Mouse (Mus musculus) intestine, embryonic 14.5 days (tissue): Measurements from ENCODE around the gene Palm. TPM values are rescaled to one million over a fixed set of nuclear protein-coding genes. Genes with fewer than 3 reads are reported as not detected.

Source experiments
- ATAC-seq: fragments of 200-750 bp; cut with Nextera tagmentation; replicated peaks from 2 replicates; pipeline ENCODE4 v1.8.0; 2017; ENCODE audit warnings: low read depth, moderate number of reproducible peaks, moderate TSS enrichment, moderate library complexity; ENCODE audit not compliant: low FRiP score, low TSS enrichment
- DNase-seq: peaks from one replicate; pipeline ENCODE4 v3.0.0-alpha.2; 2018; ENCODE audit warnings: low spot score
- H3K27ac ChIP-seq: fragments of 300-500 bp; sonication (generic); 2 replicates; pipeline ENCODE4 v1.5.1; 2014; ENCODE audit warnings: low read depth, mild to moderate bottlenecking, control low read depth
- H3K27me3 ChIP-seq: fragments of 300-500 bp; sonication (generic); replicated peaks from 2 replicates; pipeline ENCODE4 v1.6.1; 2014; ENCODE audit warnings: low read length, control low read depth; ENCODE audit not compliant: control insufficient read depth, insufficient read depth
- H3K36me3 ChIP-seq: fragments of 300-500 bp; sonication (generic); 2 replicates; pipeline ENCODE4 v1.6.1; 2014; ENCODE audit warnings: low read length, control low read depth; ENCODE audit not compliant: control insufficient read depth, insufficient read depth
- H3K4me1 ChIP-seq: fragments of 300-500 bp; sonication (generic); replicated peaks from 2 replicates; pipeline ENCODE4 v1.6.1; 2014; ENCODE audit warnings: low read length, control low read depth, mixed read lengths; ENCODE audit not compliant: control insufficient read depth, insufficient read depth
- H3K4me2 ChIP-seq: fragments of 300-500 bp; sonication (generic); 2 replicates; pipeline ENCODE4 v1.6.1; 2014; ENCODE audit warnings: low read length
- H3K4me3 ChIP-seq: fragments of 300-500 bp; sonication (generic); 2 replicates; pipeline ENCODE4 v1.5.1; 2014; ENCODE audit warnings: low read depth, low read length, control low read depth, mixed read lengths
- H3K9ac ChIP-seq: fragments of 300-500 bp; sonication (generic); 2 replicates; pipeline ENCODE4 v1.6.1; 2014; ENCODE audit warnings: mild to moderate bottlenecking, low read length
- H3K9me3 ChIP-seq: fragments of 300-500 bp; sonication (generic); 2 replicates; pipeline ENCODE4 v1.6.1; 2016; ENCODE audit warnings: low read length, control low read depth; ENCODE audit not compliant: control insufficient read depth
- WGBS: fragments of 180-500 bp; shearing (Covaris S2); extraction: QIAGEN DNeasy Blood & Tissue Kit; methylation state at CpG from one replicate; pipeline ENCODE4 v1.1.7; 2014; 5-methylcytosine and 5-hydroxymethylcytosine counted together
- polyA plus RNA-seq: library from polyadenylated mRNA; unstranded; fragments of >200 nt; fragmentation: Nextera tagmentation; extraction: Ambion mirVana; gene quantifications from 2 replicates; pipeline ENCODE4 v1.2.1, GENCODE M21; 2014

The Palm gene
- polyA plus RNA-seq, 1 experiment from 2014 or later: 66.2 TPM

DNA sequence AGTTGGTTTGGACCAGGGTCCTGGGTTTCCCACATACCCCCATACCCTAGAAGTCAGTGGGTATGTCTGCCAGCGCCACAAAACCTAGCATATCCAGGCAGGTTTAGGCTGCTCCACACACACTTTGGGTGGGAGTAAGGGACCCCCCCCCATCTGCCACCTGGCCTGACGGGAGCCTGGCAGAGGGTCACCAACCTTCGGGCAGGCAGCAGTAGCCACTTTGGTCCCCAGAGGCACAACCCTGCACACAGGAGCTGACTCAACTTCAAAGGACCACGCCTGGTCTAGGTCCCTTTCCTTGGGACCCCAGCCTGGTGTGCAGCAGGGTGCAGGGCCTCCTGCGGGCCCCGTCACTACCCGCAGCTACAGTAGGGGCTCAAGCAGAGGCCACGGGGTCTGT, 26.9 kb downstream of the Palm start:
- H3K9me3 ChIP-seq: no peaks in the 10 kb centered on the region
- ATAC-seq (no peak), DNase-seq (no peak)
- no peak overlapping the region for H3K9ac ChIP-seq
- 69% methylated on average over 8 of the region's 8 CpGs for WGBS
- H3K4me3 ChIP-seq: no peak overlapping the region
- H3K4me1 ChIP-seq: no peaks in the 10 kb centered on the region; the same call in 1 of the 2 replicates
- H3K27ac ChIP-seq: 0 out of 2 replicates have a peak overlapping the region, but pooled peaks have one; percentile 7
- H3K27me3 ChIP-seq: no peaks in the 10 kb centered on the region
- H3K4me2 ChIP-seq: no peak overlapping the region
- H3K36me3 ChIP-seq: peaks cover 22% of the 10 kb centered on the region

DNA sequence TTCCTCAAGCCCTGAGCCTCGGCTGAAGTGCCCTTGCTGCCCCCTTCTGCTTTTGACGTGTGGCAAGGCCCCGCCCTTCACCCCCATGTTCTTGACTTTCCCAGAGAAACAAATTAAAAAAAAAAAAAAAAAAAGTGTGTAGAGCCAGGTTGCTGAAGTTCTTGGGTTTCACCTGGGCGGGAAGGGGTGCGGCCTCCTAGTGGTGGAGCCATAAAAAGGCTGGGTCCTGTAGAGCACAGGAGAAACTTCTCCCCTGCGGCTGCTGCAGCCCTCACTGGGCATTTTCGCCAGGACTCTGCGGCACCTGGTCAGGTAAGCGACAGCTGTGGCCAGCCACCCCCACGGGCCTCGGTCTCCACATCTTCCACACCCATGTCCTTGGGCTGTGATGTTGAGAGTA, 27.4 kb downstream of the Palm start, which contains the start of gene Misp:
Misp (plus strand) TSS at position 208 of the 400 bp plus-strand sequence.
- H3K27me3 ChIP-seq: no peaks in the 10 kb centered on the region
- H3K27ac ChIP-seq: peak within 1 kb of the TSS; percentile 81
- H3K9me3 ChIP-seq: no peaks in the 10 kb centered on the region
- H3K9ac ChIP-seq: no peak within 1 kb of the TSS
- H3K36me3 ChIP-seq: peaks cover 21% of the 10 kb centered on the region
- H3K4me3 ChIP-seq: peak within 1 kb of the TSS; percentile 21; the same call in 1 of the 2 replicates
- WGBS: 57% methylated on average over 11 of the region's 11 CpGs
- H3K4me1 ChIP-seq: no peaks in the 10 kb centered on the region; the same call in 1 of the 2 replicates
- ATAC-seq (no peak), DNase-seq (no peak)
- peak within 1 kb of the TSS; percentile 42 for H3K4me2 ChIP-seq

DNA sequence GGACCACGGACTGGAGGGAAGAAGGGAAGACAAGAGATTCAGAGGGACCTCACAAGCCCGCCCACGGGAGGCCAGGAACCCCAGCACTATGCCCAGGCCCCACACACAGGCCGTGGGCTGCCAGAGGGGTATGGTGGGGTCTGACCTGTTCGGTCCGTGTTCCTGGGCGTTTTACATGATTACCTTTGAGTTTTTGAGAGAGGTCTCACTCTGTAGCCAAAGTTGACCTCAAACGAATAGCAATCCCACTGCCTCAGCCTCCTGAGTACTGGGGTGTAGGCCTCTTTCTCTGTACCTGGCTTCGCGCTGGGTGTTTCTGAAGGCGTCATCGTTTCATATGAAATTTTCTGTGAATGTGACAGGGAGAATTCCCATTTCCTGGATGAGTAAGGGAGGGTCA, 28.4 kb downstream of the Palm start:
- DNase-seq (no peak), ATAC-seq (no peak)
- WGBS: 89% methylated on average over 12 of the region's 12 CpGs
- no peaks in the 10 kb centered on the region for H3K9me3 ChIP-seq
- H3K4me3 ChIP-seq: peak overlapping the region; percentile 21; the same call in 1 of the 2 replicates
- no peaks in the 10 kb centered on the region; the same call in 1 of the 2 replicates for H3K4me1 ChIP-seq
- H3K27me3 ChIP-seq: no peaks in the 10 kb centered on the region
- peaks cover 12% of the 10 kb centered on the region for H3K36me3 ChIP-seq
- peak overlapping the region; percentile 37 for H3K9ac ChIP-seq
- H3K4me2 ChIP-seq: peak overlapping the region; percentile 42
- H3K27ac ChIP-seq: peak overlapping the region; percentile 81

DNA sequence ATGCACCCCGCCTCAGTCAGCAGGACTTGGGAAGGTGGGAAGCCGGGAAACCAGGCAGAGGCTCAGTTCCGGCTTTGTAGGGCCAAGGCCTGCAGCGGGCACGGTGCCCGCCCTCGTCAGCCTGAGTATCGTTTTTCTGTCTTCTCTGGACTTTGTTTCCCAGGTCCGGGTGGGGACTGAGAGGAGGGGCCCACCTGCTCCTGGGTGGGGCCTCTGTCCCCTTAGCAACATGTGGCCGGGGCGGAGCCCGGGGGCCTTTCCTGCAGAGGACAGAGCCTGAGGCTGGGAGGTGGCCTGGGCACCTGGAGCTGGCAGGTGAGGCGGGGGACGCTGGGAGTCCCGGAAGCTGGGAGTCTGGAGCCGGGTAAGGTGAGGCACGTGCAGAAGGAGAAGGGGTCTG, 29.0 kb downstream of the Palm start:
- WGBS: 23% methylated on average over 17 of the region's 17 CpGs
- Histone ChIP-seq H3K9me3 (no peaks in the 10 kb centered on the region), H3K27me3 (no peaks in the 10 kb centered on the region), H3K9ac (peak overlapping the region; percentile 37), H3K4me2 (peak overlapping the region; percentile 42), H3K36me3 (peaks cover 11% of the 10 kb centered on the region), H3K4me1 (no peaks in the 10 kb centered on the region; the same call in 1 of the 2 replicates), H3K4me3 (peak overlapping the region; percentile 21), H3K27ac (peak overlapping the region; percentile 81)
- peak; percentile 66 for ATAC-seq
- peak; percentile 79 for DNase-seq

DNA sequence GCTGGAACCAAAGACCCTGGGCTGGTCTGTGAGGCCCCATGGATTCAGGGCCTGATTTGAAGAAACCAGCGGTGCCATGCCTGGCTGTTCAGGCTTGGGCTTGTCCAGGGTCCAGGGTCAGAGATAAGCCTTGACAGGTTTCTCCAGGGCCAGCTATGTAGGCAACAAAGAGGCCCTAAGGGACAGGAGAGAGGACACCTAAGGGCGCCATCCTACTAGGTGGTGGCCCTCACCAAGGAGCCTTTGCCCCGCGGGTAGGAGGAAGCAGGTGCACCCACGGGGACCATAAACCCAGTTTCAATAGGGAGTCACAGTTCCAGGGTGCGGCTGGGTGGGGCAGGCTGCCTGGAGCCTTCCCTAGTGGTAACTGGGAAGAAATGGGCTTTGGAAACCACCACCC, 29.6 kb downstream of the Palm start:
- Histone ChIP-seq H3K27ac (peak overlapping the region; percentile 81), H3K9me3 (no peaks in the 10 kb centered on the region), H3K27me3 (no peaks in the 10 kb centered on the region), H3K4me2 (peak overlapping the region; percentile 42), H3K4me3 (peak overlapping the region; percentile 21), H3K9ac (peak overlapping the region; percentile 37), H3K36me3 (peaks cover 11% of the 10 kb centered on the region), H3K4me1 (no peaks in the 10 kb centered on the region; the same call in 1 of the 2 replicates)
- 61% methylated on average over 6 of the region's 6 CpGs for WGBS
- ATAC-seq (peak; percentile 20), DNase-seq (peak; percentile 70)

DNA sequence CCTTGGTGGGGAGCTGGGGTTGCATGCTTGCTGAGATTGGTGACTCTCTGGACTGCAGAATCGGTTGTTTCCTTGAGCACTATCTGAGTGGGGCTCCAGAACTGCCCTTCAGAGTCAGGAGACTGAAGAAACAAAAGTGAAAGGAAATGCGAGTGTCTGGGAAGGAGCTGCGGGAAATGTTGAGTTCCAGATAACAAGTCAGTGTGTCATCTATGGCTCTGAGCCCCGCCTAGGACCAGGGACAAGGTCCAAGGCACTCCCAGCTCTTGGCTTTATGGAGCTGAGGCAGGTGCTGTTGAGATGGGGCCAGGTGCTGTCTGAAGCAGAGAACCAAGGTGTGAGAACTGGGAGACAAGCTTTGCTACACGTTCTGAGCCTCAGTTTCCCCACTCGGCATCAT, 31.0 kb downstream of the Palm start:
- H3K27ac ChIP-seq: peak overlapping the region; percentile 81

DNA sequence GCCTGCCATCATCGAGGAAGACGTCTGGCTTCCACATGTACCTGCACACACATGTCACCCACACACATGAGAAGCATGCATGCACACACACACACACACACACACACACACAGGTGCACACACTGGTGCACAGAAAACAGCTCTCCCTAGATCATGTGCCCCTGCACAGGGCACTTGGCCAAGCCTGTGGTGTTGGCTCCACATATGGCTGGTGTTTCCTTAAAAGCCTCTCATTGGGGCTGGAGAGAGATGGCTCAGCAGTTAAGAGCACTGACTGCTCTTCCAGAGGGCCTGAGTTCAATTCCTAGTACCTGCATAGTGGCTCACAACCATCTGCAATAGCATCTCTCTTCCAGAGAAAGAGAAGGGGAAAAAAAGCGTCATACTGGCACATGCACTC, 38.2 kb downstream of the Palm start:
- no peak for DNase-seq
- no peak overlapping the region for H3K4me3 ChIP-seq
- H3K9ac ChIP-seq: no peak overlapping the region
- WGBS: 93% methylated on average over 3 of the region's 3 CpGs
- no peaks in the 10 kb centered on the region for H3K36me3 ChIP-seq
- 0 out of 2 replicates have a peak, but pooled peaks cover 4% of the 10 kb centered on the region for H3K4me1 ChIP-seq
- H3K27me3 ChIP-seq: no peaks in the 10 kb centered on the region
- H3K4me2 ChIP-seq: no peak overlapping the region
- no peaks in the 10 kb centered on the region for H3K9me3 ChIP-seq
- no peak overlapping the region for H3K27ac ChIP-seq
- ATAC-seq: no peak

More for the DNA sequence above, 31.0 kb downstream of the Palm start:
- Histone ChIP-seq H3K4me3 (0 out of 2 replicates have a peak overlapping the region, but pooled peaks have one; percentile 21), H3K4me2 (peak overlapping the region; percentile 42), H3K9ac (no peak overlapping the region), H3K9me3 (no peaks in the 10 kb centered on the region), H3K36me3 (peaks cover 7% of the 10 kb centered on the region), H3K4me1 (no peaks in the 10 kb centered on the region; the same call in 1 of the 2 replicates), H3K27me3 (no peaks in the 10 kb centered on the region)
- WGBS: 44% methylated on average over 6 of the region's 6 CpGs
- ATAC-seq (peak; percentile 71; the same call in 1 of the 2 replicates), DNase-seq (peak; percentile 70)

DNA sequence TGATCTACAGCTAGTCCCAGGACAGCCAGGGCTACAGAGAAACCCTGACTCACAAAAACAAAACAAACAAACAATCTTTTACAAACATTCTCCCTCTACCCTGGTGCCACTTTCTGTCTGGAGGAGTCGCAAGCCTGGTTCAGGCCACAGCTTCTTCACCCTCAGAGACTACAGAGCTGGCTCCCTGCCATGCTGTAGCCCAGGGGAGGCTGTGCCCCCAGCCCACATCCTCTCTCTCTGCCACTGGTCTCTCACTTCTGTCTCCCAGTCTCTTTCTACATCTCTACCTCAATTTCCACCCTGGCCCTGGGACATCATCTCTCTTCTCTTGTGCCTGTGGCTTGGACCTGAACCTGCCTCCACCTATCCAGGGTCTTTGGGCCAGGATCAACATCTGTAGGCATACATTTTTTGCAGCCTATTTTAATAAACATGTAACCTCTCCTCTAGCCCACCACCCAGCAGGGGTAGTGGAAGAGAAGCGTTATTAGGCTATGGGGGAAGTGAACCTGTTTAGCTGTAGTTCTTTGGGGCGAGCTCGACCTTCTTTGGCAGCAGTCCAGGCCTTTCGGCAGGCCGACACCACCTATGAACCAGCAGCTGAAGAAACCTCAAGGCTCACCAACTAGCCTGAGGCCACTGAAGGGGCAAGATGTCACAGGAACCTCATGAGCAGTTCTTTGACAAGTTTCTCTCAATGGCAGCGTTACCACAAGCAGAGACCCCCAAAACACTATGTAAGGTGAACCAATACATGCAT, 38.8 kb downstream of the Palm start:
- ATAC-seq: no peak
- Histone ChIP-seq H3K9me3 (no peaks in the 10 kb centered on the region; the same call in 1 of the 2 replicates), H3K27ac (no peak overlapping the region), H3K9ac (no peak overlapping the region), H3K27me3 (no peaks in the 10 kb centered on the region), H3K4me3 (no peak overlapping the region), H3K36me3 (no peaks in the 10 kb centered on the region), H3K4me2 (no peak overlapping the region), H3K4me1 (0 out of 2 replicates have a peak, but pooled peaks cover 4% of the 10 kb centered on the region)
- DNase-seq: no peak
- WGBS: 71% methylated on average over 7 of the region's 7 CpGs
